Comparison of ENCODE assay signal across 8 mouse cellular contexts in genomic region chr15:83724886-83725269, GRCm38 (mm10). TPM values are rescaled to one million over a fixed set of nuclear protein-coding genes. Genes with fewer than 3 reads are reported as not detected.
A peak's percentile ranks its signal among the peaks of the same experiment; 100 is the strongest.
DNase-seq lines count a peak whose midpoint lies in the region; ATAC-seq and TF ChIP-seq lines count a peak whose summit lies in the region.

TSS of gene Scube1 (minus strand) at chr15:83725021.

- TF ChIP-seq CTCF in left cerebral cortex, adult 2 months (IDR thresholded peaks at IDR 0.05): no peak

- ATAC-seq in activated CD4-positive, CD25-positive, alpha-beta regulatory T cell, adult 4 months: no peak

- peak; percentile 80 for DNase-seq in adrenal gland, adult 8-10 months
- peak; percentile 93 for DNase-seq in embryo, embryonic 10.5 days (ENCODE audit: low spot score)
- DNase-seq in gastrocnemius, postnatal 25 days: peak; percentile 91
- DNase-seq in induced T-regulatory cell, adult 2 months (ENCODE audit: low read depth): peak; percentile 48
- DNase-seq in left cerebral cortex, adult 2 months (ENCODE audit: extremely low spot score in 1 of 2, low spot score in 2 of 2): peak; percentile 90 to 91
- peak; percentile 88 for DNase-seq in lung, postnatal 36 days
- peak; percentile 92 for DNase-seq in right cerebral cortex, postnatal 25 days

- peak within 1 kb of the TSS; percentile 66 for H3K27ac ChIP-seq in left cerebral cortex, adult 2 months

- H3K4me3 ChIP-seq in left cerebral cortex, adult 2 months: peak within 1 kb of the TSS; percentile 82

- intact Hi-C loops in left cerebral cortex, adult 2 months (cut with DNase I): loop anchor here (2.0 to 5.0 kb wide), 2 partner anchors 22 to 48 kb away; no protein-coding TSS in a partner anchor

RNA-seq across cellular contexts. Expression of gene Scube1, which starts in this region (rescaled TPM):
- total RNA-seq in adrenal gland, adult 8-10 months (2022): 1 to 10 TPM; 4.1 to 6.4 (median 6.0) TPM
- under 1 TPM; 0.32 to 0.67 TPM for total RNA-seq in gastrocnemius, postnatal 25 days (2021)
- 10 to 100 TPM; 72.2 to 74.2 TPM for total RNA-seq in left cerebral cortex, adult 2 months (2021)
- polyA plus RNA-seq in activated CD4-positive, CD25-positive, alpha-beta regulatory T cell, adult 4 months (2017; shearing (Covaris generic)): not detected

Comparison
In these comparisons a context has a peak if more than half of its experiments do, and no peak if none do; other contexts are left out.
1. RNA of gene Scube1 (total RNA-seq): 72.2 to 74.2 TPM in left cerebral cortex, adult 2 months; 4.1 to 6.4 TPM in adrenal gland, adult 8-10 months and 0.32 to 0.67 TPM in gastrocnemius, postnatal 25 days; every median in the first group is over 4 times any median in the second.
2. Peak in DNase-seq in gastrocnemius, postnatal 25 days; RNA of the gene not detected or under 1 TPM.
3. Peak in every context shown above with its lines, with median percentiles within 50 percentile points of each other: DNase-seq.